Mouse (Mus musculus) liver, embryonic 14.5 days (tissue): ENCODE measurements at regions not wholly inside any gene's neighbourhood (a gene's known extent, or its start where the extent isn't known, plus 50 kb on each side); places are given as distances from the start of the nearest gene placed in this dataset.

ENCODE experiments used
- CTCF ChIP-seq: IDR thresholded peaks from 2 replicates; pipeline ENCODE4 v1.5.1; 2016; ENCODE audit warnings: antibody characterized with exemption, low read depth, control low read depth
- EP300 ChIP-seq: IDR thresholded peaks from 2 replicates; pipeline ENCODE4 v1.6.1; 2016; ENCODE audit warnings: antibody characterized with exemption, low read depth

DNA sequence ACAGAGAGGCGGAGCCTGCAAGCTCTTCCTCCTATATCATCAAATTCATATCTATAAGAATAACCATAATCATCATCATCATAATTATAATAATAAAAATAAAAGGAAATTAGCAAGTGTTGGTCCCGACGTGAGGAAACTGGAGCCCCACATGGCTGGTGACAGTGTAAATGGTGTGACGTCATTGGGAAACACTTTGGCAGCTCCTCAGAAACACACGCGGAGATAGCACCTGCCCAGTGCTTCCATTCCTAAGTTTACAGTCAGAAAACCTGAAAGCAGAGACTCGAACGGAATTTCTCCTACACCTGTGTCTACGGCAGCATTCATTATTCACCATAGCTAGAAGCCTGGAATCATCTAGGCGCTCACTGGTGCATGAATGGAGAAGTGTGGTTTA, 115.2 kb upstream of the 1700012A03Rik start:
- TF ChIP-seq EP300 (no peak), CTCF (no peak)
